Mouse (Mus musculus): ENCODE data around the gene Gm36176.

- TF ChIP-seq CTCF (IDR thresholded peaks at IDR 0.05; ENCODE audit: insufficient read depth, low read depth, low read length) = no peak
- no peak for TF ChIP-seq POLR2A (IDR thresholded peaks at IDR 0.05; ENCODE audit: insufficient read depth, low read depth, low read length)
Observed at GRCm38 (mm10) chr10:77890987-77891565, 44.5 kb downstream of the Gm36176 start.
